Mouse (Mus musculus) stomach, embryonic 16.5 days (tissue): ENCODE data around the gene Tsc2. TPM values are rescaled to one million over a fixed set of nuclear protein-coding genes. Genes with fewer than 3 reads are reported as not detected.

Source experiments
- ATAC-seq: fragments of 200-750 bp; cut with Nextera tagmentation; 2 replicates; pipeline ENCODE4 v1.8.0; 2017; ENCODE audit warnings: moderate number of reproducible peaks, moderate TSS enrichment; ENCODE audit not compliant: insufficient read depth, low FRiP score
- H3K27ac ChIP-seq: fragments of 300-500 bp; sonication (generic); 2 replicates; pipeline ENCODE4 v1.5.1; 2014; ENCODE audit warnings: low read length
- H3K27me3 ChIP-seq: fragments of 300-500 bp; sonication (generic); 2 replicates; pipeline ENCODE4 v1.6.1; 2014; ENCODE audit warnings: low read length, control low read depth, mixed read lengths; ENCODE audit not compliant: control insufficient read depth, insufficient read depth
- H3K36me3 ChIP-seq: fragments of 300-500 bp; sonication (generic); 2 replicates; pipeline ENCODE4 v1.6.1; 2014; ENCODE audit warnings: low read length; ENCODE audit not compliant: control insufficient read depth, insufficient read depth
- H3K4me1 ChIP-seq: fragments of 300-500 bp; sonication (generic); 2 replicates; pipeline ENCODE4 v1.6.1; 2014; ENCODE audit warnings: low read length, control low read depth, mixed read lengths; ENCODE audit not compliant: control insufficient read depth, insufficient read depth
- H3K4me2 ChIP-seq: fragments of 300-500 bp; sonication (generic); 2 replicates; pipeline ENCODE4 v1.6.1; 2014; ENCODE audit warnings: low read depth, low read length, mixed read lengths
- H3K4me3 ChIP-seq: fragments of 300-500 bp; sonication (generic); replicated peaks from 2 replicates; pipeline ENCODE4 v1.5.1; 2014; ENCODE audit warnings: mild to moderate bottlenecking, low read length
- H3K9ac ChIP-seq: fragments of 300-500 bp; sonication (generic); 2 replicates; pipeline ENCODE4 v1.6.1; 2014; ENCODE audit warnings: low read length
- H3K9me3 ChIP-seq: fragments of 300-500 bp; sonication (generic); replicated peaks from 2 replicates; pipeline ENCODE4 v1.6.1; 2016; ENCODE audit warnings: low read length, control low read depth; ENCODE audit not compliant: control insufficient read depth
- WGBS: fragments of 180-500 bp; shearing (Covaris S2); extraction: QIAGEN DNeasy Blood & Tissue Kit; methylation state at CpG from one replicate; pipeline ENCODE4 v1.1.7; 2014; 5-methylcytosine and 5-hydroxymethylcytosine counted together
- polyA plus RNA-seq: library from polyadenylated mRNA; unstranded; fragments of >200 nt; fragmentation: Nextera tagmentation; extraction: Ambion mirVana; gene quantifications from 2 replicates; pipeline ENCODE4 v1.2.1, GENCODE M21; 2015

Gene Tsc2
- polyA plus RNA-seq, 1 experiment from 2014 or later, result 53.1 TPM

DNA sequence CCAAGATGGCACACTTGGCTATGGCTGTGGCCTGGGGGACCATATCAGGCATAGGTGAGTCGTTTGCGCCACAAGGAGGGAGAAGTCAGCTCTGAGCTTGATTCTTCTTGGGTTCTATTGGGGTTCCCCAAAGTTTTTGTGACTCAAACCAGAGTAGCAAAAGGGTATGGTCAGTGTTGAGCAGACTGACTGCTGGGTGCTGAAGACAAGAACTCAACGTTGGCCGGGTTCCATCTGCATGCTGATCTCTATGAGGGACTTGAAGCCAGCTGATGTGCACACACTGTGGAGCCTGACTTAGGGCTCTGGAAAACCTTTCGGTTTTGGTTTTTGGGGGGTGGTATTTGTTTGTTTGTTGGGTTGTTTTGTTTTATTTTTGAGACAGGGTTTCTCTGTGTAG is 3.3 kb upstream of the Tsc2 start:
- Histone ChIP-seq H3K36me3 (no peaks in the 10 kb centered on the region), H3K9ac (no peak overlapping the region), H3K4me1 (peaks cover 31% of the 10 kb centered on the region), H3K27me3 (no peaks in the 10 kb centered on the region), H3K9me3 (no peaks in the 10 kb centered on the region), H3K27ac (no peak overlapping the region), H3K4me2 (no peak overlapping the region), H3K4me3 (no peak overlapping the region)
- no peak for ATAC-seq
- 91% methylated on average over 5 of the region's 5 CpGs for WGBS

DNA sequence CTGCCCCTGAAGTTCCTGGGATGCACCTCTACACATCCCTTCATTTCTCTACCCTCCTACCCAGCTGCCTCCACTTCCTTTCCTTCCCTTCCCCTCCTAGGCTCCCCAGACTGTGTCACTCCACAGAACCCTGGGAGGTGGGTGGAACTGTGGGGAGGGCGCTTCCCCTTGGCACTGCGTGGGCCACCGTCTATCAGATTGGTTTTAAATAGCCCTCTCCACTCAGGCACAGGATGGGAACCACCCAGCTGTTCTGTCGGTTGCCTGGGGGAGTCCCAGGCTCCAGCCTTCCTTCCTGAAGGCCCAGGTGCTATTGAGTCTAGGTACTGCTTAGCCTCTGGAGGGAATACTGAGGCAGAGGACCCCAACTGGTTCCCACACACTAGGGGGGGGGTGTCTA is 2.6 kb upstream of the Tsc2 start:
- no peak overlapping the region for H3K27ac ChIP-seq
- no peak overlapping the region for H3K9ac ChIP-seq
- 76% methylated on average over 4 of the region's 4 CpGs for WGBS
- H3K36me3 ChIP-seq, result peaks cover 3% of the 10 kb centered on the region; the same call in 1 of the 2 replicates
- H3K9me3 ChIP-seq, result no peaks in the 10 kb centered on the region
- H3K4me3 ChIP-seq, result no peak overlapping the region
- H3K4me2 ChIP-seq, result no peak overlapping the region
- ATAC-seq, result no peak
- H3K27me3 ChIP-seq, result no peaks in the 10 kb centered on the region
- peaks cover 28% of the 10 kb centered on the region for H3K4me1 ChIP-seq

DNA sequence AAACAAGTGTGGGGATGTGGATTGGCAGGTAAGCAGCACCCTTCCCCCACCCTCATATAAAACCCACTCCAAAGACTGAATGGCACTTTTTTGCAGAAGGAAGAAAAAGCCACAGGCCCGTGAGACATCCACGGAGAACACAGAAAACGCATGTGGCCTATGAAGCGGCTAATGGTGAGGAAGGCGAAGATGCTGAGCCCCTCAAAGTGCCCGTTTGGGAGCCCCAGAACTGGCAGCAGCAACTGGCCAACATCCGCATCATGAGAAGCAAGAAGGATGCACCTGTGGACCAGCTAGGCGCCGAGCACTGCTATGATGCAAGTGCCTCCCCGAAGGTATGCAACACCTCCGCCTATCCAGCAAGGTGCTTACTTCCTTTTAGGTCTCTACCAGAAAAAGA is 1.4 kb upstream of the Tsc2 start:
- Histone ChIP-seq H3K27me3 (no peaks in the 10 kb centered on the region), H3K27ac (peak overlapping the region; percentile 90), H3K4me1 (peaks cover 21% of the 10 kb centered on the region), H3K9ac (peak overlapping the region; percentile 83), H3K36me3 (peaks cover 3% of the 10 kb centered on the region; the same call in 1 of the 2 replicates), H3K9me3 (no peaks in the 10 kb centered on the region), H3K4me2 (no peak overlapping the region), H3K4me3 (no peak overlapping the region)
- ATAC-seq, result no peak
- 90% methylated on average over 11 of the region's 11 CpGs for WGBS

DNA sequence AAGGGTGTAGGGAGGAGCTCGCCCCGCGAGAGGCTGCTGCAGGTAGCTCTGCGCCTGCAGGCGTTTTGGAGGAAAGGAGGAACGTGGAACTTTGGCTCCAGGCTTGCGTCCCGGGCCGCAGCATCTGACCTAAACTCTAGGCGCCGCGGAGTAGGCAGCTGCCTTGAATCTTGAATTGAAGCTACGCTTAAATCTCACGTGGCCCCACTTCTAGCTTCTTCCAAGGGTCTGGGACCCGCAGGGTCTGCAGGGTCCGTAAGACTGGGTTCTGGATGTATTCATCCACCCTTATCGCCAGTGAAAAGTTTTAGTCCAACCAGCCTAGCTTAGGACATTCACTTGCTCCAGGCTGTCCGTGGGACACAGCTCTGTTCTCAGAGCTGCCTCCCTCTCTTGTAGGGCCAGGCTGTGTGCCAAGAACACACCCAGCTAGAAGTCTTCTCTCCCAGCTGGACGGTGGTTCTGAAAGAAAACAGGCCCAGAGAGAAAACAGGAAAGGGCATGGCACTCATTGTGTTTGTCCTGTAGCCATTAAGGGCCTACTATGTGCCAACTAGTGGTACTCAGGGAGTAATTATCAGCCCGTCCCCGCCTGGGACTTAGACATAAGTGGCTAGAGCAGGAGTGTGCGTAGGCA is 501 bp upstream of the Tsc2 start:
- H3K9me3 ChIP-seq, result no peaks in the 10 kb centered on the region
- no peaks in the 10 kb centered on the region for H3K27me3 ChIP-seq
- peak overlapping the region; percentile 83 for H3K9ac ChIP-seq
- peak; percentile 65; the same call in 1 of the 2 replicates for ATAC-seq
- peak overlapping the region; percentile 69 for H3K4me3 ChIP-seq
- WGBS, result 10% methylated on average over 22 of the region's 22 CpGs
- peaks cover 17% of the 10 kb centered on the region for H3K4me1 ChIP-seq
- peaks cover 3% of the 10 kb centered on the region; the same call in 1 of the 2 replicates for H3K36me3 ChIP-seq
- peak overlapping the region; percentile 90 for H3K27ac ChIP-seq
- peak overlapping the region; percentile 65 for H3K4me2 ChIP-seq

DNA sequence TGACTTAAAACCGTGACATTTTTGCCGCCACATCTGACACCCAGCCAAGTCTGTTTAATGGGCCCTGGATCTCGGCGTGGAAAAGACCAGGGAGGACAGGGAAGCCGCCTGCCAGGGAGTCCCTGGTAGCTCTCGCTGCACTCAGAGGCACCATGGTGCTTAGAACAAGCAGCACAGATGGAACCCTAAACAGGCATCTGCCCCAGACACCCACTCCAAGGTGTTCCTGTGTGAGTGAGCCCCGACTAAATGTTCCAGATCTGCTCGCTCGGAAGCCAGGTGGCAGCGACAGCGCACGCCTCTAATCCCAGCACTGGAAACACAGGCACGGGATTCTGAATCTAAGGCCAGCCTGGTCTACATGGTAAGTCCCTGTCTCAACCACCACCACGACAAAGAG is 2.4 kb downstream of the Tsc2 start:
- H3K36me3 ChIP-seq, result peaks cover 3% of the 10 kb centered on the region; the same call in 1 of the 2 replicates
- no peak overlapping the region for H3K4me2 ChIP-seq
- no peak overlapping the region for H3K27ac ChIP-seq
- no peak overlapping the region for H3K9ac ChIP-seq
- H3K4me1 ChIP-seq, result peaks cover 17% of the 10 kb centered on the region
- no peaks in the 10 kb centered on the region for H3K9me3 ChIP-seq
- 87% methylated on average over 14 of the region's 14 CpGs for WGBS
- no peak overlapping the region for H3K4me3 ChIP-seq
- no peaks in the 10 kb centered on the region for H3K27me3 ChIP-seq
- no peak for ATAC-seq

DNA sequence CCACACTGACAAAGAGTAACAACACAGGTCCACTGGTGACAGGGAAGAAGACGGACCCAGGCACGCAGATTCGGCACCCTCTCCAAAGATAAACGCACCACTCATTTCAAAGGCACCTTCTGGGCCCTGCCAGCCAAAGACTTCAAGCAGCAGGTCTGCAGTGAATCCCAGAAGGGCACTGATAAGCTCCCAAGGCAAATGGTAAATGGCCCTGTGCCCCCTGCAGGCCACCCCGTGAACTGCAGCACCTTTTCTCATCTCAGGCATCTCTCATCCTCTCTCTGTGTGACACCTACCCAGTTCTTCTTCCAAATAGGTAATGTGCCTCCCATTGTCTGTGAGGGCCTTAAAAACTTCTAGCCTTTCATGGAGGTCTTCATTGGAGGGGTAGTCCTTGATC is 3.8 kb downstream of the Tsc2 start:
- Histone ChIP-seq H3K27ac (no peak overlapping the region), H3K9me3 (no peaks in the 10 kb centered on the region), H3K36me3 (peaks cover 3% of the 10 kb centered on the region; the same call in 1 of the 2 replicates), H3K4me1 (peaks cover 15% of the 10 kb centered on the region), H3K9ac (no peak overlapping the region), H3K4me3 (no peak overlapping the region), H3K4me2 (no peak overlapping the region), H3K27me3 (no peaks in the 10 kb centered on the region)
- no peak for ATAC-seq
- 46% methylated on average over 5 of the region's 5 CpGs for WGBS

DNA sequence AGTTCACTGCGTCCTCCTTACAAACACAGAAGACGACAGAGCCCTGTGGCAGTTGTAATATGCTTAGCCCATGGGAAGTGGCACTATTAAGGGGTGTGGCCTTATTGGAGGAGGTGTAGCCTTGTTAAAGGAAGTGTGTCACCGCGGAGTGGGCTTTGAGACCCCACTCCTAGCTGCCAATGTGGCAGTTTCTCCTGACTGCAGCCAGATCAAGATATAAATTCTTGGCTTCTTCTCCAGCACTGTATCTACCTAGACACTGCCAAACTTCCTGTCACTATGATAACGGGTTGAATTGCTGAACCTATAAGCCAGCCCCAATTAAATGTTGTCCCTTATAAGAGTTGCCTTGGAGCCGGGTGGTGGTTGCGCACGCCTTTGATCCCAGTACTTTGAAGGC is 7.0 kb downstream of the Tsc2 start:
- Histone ChIP-seq H3K4me2 (no peak overlapping the region), H3K27ac (no peak overlapping the region), H3K9me3 (no peaks in the 10 kb centered on the region), H3K4me3 (no peak overlapping the region), H3K36me3 (peaks cover 8% of the 10 kb centered on the region; the same call in 1 of the 2 replicates), H3K9ac (no peak overlapping the region), H3K4me1 (no peaks in the 10 kb centered on the region), H3K27me3 (no peaks in the 10 kb centered on the region)
- 90% methylated on average over 8 of the region's 8 CpGs for WGBS
- no peak for ATAC-seq

DNA sequence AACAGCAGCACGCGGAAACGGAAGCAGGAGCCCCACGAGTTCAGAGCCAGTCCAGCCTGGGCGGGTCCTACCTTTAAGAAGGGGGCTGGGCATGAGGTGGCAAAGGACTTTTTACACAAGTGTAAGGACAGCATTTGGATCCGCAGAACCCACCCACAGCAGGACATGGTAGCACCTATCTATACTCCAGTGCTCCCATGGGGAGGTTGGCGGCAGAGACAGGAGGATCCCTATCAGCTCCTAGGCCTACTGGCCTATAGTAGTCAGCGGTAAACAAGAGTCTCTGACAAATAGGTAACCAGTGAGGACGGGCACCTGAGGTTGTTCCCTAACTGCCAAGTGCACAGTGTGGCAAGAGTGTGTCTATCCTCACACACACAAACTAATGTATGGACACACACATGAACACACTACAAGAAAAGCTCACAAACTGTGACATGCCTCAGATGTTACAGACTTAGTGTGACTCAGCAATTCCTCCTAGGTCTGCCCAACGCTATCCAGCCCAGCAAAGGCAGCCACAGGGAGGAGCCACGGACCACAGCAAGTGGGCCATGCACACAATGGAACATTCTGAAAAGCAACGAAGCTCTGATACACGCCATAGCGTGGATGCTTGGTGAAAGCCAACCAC is 14.8 kb downstream of the Tsc2 start:
- Histone ChIP-seq H3K27ac (no peak overlapping the region), H3K4me3 (no peak overlapping the region), H3K36me3 (peaks cover 25% of the 10 kb centered on the region), H3K4me1 (no peaks in the 10 kb centered on the region), H3K9me3 (no peaks in the 10 kb centered on the region), H3K9ac (no peak overlapping the region), H3K4me2 (no peak overlapping the region), H3K27me3 (no peaks in the 10 kb centered on the region)
- 81% methylated on average over 14 of the region's 14 CpGs for WGBS
- 0 out of 2 replicates have a peak, but pooled peaks have one; percentile 30 for ATAC-seq

DNA sequence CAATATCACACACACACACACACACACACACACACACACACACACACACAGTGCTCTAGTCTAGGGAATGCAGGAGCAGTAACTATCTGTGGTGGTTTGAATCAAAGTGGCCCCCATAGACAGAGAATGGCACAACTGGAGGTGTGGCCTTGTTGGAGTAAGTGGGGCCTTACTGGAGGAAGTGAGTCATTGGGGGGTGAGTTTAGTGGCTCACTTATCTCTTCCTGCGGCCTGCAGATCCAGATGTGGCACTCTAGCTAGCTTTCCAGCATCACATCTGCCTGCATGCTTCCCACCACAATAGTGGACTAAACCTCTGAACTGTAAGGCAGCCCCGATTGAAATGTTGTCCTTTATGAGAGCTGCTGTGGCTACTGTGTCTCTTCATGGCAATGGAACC is 21.7 kb downstream of the Tsc2 start:
- Histone ChIP-seq H3K27ac (no peak overlapping the region), H3K27me3 (no peaks in the 10 kb centered on the region), H3K4me2 (no peak overlapping the region), H3K4me1 (no peaks in the 10 kb centered on the region), H3K9ac (no peak overlapping the region), H3K4me3 (no peak overlapping the region), H3K9me3 (no peaks in the 10 kb centered on the region), H3K36me3 (peaks cover 12% of the 10 kb centered on the region)
- no peak for ATAC-seq
- WGBS, result 70% methylated on average over 2 of the region's 2 CpGs
